Mouse (Mus musculus) megakaryocyte, embryonic 14.5 days (primary cell): Measurements from ENCODE around the gene Spocd1. TPM values are rescaled to one million over a fixed set of nuclear protein-coding genes. Genes with fewer than 3 reads are reported as not detected.

ENCODE experiments used
- H3K27me3 ChIP-seq: replicated peaks from 2 replicates; pipeline ENCODE3; 2012; ENCODE audit warnings: inconsistent platforms
- H3K36me3 ChIP-seq: replicated peaks from 2 replicates; pipeline ENCODE3; 2012; ENCODE audit warnings: low read length, inconsistent platforms, mixed read lengths
- H3K4me1 ChIP-seq: 2 replicates; pipeline ENCODE4 v1.6.1; 2012; ENCODE audit warnings: inconsistent platforms
- H3K4me3 ChIP-seq: replicated peaks from 2 replicates; pipeline ENCODE3; 2012; ENCODE audit warnings: moderate library complexity, mild to moderate bottlenecking, inconsistent platforms
- H3K9me3 ChIP-seq: 2 replicates; pipeline ENCODE4 v1.6.1; 2012; ENCODE audit warnings: inconsistent platforms
- FLI1 ChIP-seq: IDR thresholded peaks from 2 replicates; pipeline ENCODE4 v1.6.1; 2012; ENCODE audit warnings: low read length, inconsistent platforms, mixed read lengths
- GATA1 ChIP-seq: IDR thresholded peaks from 3 replicates; pipeline ENCODE4 v1.6.1; 2012; ENCODE audit warnings: mixed read lengths, low read length, inconsistent platforms, borderline replicate concordance
- polyA plus RNA-seq: library from polyadenylated mRNA; stranded (reverse); fragments of >175 nt; gene quantifications from 2 replicates; pipeline ENCODE4 v1.2.3, GENCODE M21; 2012; ENCODE audit warnings: low replicate concordance; ENCODE audit not compliant: insufficient read depth

The Spocd1 gene
- polyA plus RNA-seq, 1 experiment: 0.43 TPM

DNA sequence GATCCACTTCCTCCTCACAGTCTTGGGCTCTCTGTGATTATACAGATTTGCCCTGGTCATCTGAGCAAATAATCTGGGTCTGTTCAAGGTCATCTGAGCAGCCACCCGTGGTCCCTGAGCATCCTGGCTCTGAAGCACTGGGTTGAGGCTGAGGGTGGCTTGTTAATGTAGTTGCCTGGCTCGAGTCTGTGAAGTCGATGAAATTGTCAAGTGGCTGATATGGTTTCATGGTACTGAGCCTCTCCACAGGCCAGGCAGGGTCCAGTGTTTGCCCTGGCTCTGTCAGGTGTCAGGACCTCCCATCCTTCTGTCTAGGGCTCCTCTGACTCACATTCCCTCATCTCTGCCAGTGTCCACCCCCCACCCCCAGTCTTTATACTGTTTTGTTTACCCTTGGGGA lies 25.5 kb upstream of the Spocd1 start:
- Histone ChIP-seq H3K27me3 (peaks cover 5% of the 10 kb centered on the region), H3K4me3 (no peak overlapping the region), H3K9me3 (no peaks in the 10 kb centered on the region)

GRCm38 (mm10) chr4:129905032-129905431 lies 24.0 kb upstream of the Spocd1 start:
- H3K4me3 ChIP-seq: no peak overlapping the region
- H3K36me3 ChIP-seq: no peaks in the 10 kb centered on the region
- H3K9me3 ChIP-seq: no peaks in the 10 kb centered on the region
- H3K27me3 ChIP-seq: peaks cover 5% of the 10 kb centered on the region
- peaks cover 23% of the 10 kb centered on the region for H3K4me1 ChIP-seq
- no peak for TF ChIP-seq GATA1
- TF ChIP-seq FLI1: no peak

More for the DNA sequence above, 25.5 kb upstream of the Spocd1 start:
- peaks cover 8% of the 10 kb centered on the region for H3K4me1 ChIP-seq
- TF ChIP-seq FLI1: no peak
- no peak for TF ChIP-seq GATA1
- H3K36me3 ChIP-seq: no peaks in the 10 kb centered on the region

- H3K4me1 ChIP-seq: peaks cover 31% of the 10 kb centered on the region
- no peaks in the 10 kb centered on the region for H3K36me3 ChIP-seq
- H3K27me3 ChIP-seq: peaks cover 3% of the 10 kb centered on the region
- no peak overlapping the region for H3K4me3 ChIP-seq
- TF ChIP-seq FLI1: no peak
- TF ChIP-seq GATA1: no peak
- H3K9me3 ChIP-seq: no peaks in the 10 kb centered on the region
These were observed 23.0 kb upstream of the Spocd1 start for GRCm38 (mm10) chr4:129906016-129906415.

DNA sequence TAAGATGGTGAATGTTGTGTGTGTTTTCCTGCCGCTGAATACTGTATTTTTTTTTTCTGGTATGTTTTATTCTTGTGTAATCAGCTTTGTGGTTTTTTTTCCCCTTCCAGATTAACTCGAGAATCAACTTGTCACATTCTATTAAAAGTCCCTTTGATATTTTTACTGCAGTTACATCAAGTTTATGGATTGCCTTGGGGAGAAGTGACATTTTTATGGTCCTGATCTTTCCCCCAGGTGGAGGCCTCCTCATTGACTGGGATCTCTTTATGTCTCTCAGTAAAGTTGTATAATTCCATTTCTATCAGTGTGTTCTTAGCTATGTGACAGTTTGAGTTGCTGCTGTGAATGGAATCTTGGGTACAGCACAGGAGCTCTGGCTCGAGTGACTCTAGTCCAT lies 20.2 kb upstream of the Spocd1 start:
- no peak for TF ChIP-seq GATA1
- no peak for TF ChIP-seq FLI1
- peaks cover 41% of the 10 kb centered on the region for H3K4me1 ChIP-seq

GRCm38 (mm10) chr4:129909261-129909731 lies 19.8 kb upstream of the Spocd1 start:
- peaks cover 46% of the 10 kb centered on the region for H3K4me1 ChIP-seq
- no peaks in the 10 kb centered on the region for H3K9me3 ChIP-seq
- no peaks in the 10 kb centered on the region for H3K36me3 ChIP-seq
- H3K4me3 ChIP-seq: peak overlapping the region; percentile 67
- H3K27me3 ChIP-seq: no peaks in the 10 kb centered on the region
- TF ChIP-seq FLI1 (no peak), GATA1 (no peak)

More for the DNA sequence above, 20.2 kb upstream of the Spocd1 start:
- H3K9me3 ChIP-seq: no peaks in the 10 kb centered on the region
- no peaks in the 10 kb centered on the region for H3K27me3 ChIP-seq
- H3K4me3 ChIP-seq: peak overlapping the region; percentile 67
- H3K36me3 ChIP-seq: no peaks in the 10 kb centered on the region

DNA sequence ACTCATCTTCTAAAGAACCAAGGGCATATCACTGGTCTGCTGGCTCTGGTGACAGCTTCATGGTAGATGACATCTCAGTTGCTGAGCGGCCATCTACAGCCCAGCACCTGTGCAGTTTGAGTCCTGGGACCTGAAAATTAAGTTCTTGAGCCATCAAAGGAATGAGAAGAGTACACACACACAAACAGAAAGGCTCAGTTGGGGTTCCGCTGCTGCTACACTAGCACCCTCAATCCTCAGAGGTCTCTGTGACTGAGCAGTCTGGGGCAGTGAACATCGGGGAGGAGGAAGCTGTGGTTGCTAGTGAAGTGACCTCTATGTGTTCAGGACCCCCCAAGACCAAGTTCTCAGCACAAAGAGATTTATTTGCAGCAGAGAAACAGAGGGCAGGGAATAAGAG lies 16.1 kb upstream of the Spocd1 start:
- Histone ChIP-seq H3K27me3 (peaks cover 2% of the 10 kb centered on the region), H3K36me3 (no peaks in the 10 kb centered on the region), H3K4me3 (no peak overlapping the region), H3K9me3 (no peaks in the 10 kb centered on the region), H3K4me1 (peaks cover 60% of the 10 kb centered on the region)
- TF ChIP-seq GATA1: no peak
- no peak for TF ChIP-seq FLI1

- Histone ChIP-seq H3K27me3 (peaks cover 2% of the 10 kb centered on the region), H3K4me1 (peaks cover 57% of the 10 kb centered on the region), H3K4me3 (peak overlapping the region; percentile 85), H3K9me3 (no peaks in the 10 kb centered on the region), H3K36me3 (no peaks in the 10 kb centered on the region)
- TF ChIP-seq FLI1 (no peak), GATA1 (no peak)
These were observed 15.0 kb upstream of the Spocd1 start for GRCm38 (mm10) chr4:129913761-129914644.

DNA sequence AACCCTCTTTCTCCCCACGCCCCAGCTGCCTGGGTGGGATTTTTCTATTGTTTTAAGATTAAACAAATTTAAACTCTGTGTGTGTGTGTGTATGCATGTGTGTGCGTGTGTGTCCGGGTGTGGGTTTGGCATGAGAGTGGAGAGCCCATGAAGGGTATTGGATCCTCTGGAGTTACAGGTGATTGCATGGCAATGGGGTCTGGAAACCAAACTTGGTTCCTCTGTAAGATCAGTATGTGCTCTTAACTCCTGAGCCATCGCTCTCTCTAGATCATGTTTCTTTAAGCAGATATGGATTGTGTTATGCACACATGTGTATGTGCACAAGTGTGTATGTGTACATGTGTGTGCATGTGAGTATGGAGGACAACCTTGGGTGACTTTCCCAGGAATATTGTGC lies 14.4 kb upstream of the Spocd1 start:
- Histone ChIP-seq H3K36me3 (no peaks in the 10 kb centered on the region), H3K9me3 (no peaks in the 10 kb centered on the region), H3K4me1 (peaks cover 50% of the 10 kb centered on the region), H3K4me3 (no peak overlapping the region), H3K27me3 (peaks cover 2% of the 10 kb centered on the region)
- TF ChIP-seq FLI1 (no peak), GATA1 (no peak)

- TF ChIP-seq GATA1 (no peak), FLI1 (no peak)
- H3K27me3 ChIP-seq: peaks cover 9% of the 10 kb centered on the region
These were observed 13.6 kb upstream of the Spocd1 start for GRCm38 (mm10) chr4:129915349-129915988.

DNA sequence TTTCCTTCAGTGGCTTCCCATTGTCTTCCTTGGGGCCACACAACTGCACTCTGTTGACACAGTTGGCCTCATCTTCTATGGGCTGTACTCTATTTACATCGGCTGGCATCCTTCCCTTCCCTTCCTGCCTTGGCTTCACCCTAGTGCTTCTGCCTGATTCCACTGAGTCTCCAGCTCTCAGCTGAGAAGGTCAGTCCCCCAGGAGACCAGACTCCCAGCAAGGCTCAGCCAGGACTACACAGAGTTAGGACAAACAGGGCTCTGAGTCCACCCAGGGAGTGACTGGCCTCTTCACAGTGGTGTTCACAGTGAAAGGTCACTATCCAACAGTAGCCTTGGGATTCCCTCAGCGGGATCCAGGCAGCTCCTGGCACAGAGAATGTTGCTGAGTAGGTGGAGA lies 12.9 kb upstream of the Spocd1 start:
- no peaks in the 10 kb centered on the region for H3K36me3 ChIP-seq
- H3K4me1 ChIP-seq: peaks cover 39% of the 10 kb centered on the region
- no peaks in the 10 kb centered on the region for H3K9me3 ChIP-seq
- no peak overlapping the region for H3K4me3 ChIP-seq
- peaks cover 15% of the 10 kb centered on the region for H3K27me3 ChIP-seq
- TF ChIP-seq FLI1 (no peak), GATA1 (no peak)

More at GRCm38 (mm10) chr4:129915349-129915988, 13.6 kb upstream of the Spocd1 start:
- no peaks in the 10 kb centered on the region for H3K9me3 ChIP-seq
- H3K36me3 ChIP-seq: no peaks in the 10 kb centered on the region
- peaks cover 43% of the 10 kb centered on the region for H3K4me1 ChIP-seq
- H3K4me3 ChIP-seq: no peak overlapping the region
